ENCODE assay signal across 11 mouse cellular contexts in the genomic region with DNA sequence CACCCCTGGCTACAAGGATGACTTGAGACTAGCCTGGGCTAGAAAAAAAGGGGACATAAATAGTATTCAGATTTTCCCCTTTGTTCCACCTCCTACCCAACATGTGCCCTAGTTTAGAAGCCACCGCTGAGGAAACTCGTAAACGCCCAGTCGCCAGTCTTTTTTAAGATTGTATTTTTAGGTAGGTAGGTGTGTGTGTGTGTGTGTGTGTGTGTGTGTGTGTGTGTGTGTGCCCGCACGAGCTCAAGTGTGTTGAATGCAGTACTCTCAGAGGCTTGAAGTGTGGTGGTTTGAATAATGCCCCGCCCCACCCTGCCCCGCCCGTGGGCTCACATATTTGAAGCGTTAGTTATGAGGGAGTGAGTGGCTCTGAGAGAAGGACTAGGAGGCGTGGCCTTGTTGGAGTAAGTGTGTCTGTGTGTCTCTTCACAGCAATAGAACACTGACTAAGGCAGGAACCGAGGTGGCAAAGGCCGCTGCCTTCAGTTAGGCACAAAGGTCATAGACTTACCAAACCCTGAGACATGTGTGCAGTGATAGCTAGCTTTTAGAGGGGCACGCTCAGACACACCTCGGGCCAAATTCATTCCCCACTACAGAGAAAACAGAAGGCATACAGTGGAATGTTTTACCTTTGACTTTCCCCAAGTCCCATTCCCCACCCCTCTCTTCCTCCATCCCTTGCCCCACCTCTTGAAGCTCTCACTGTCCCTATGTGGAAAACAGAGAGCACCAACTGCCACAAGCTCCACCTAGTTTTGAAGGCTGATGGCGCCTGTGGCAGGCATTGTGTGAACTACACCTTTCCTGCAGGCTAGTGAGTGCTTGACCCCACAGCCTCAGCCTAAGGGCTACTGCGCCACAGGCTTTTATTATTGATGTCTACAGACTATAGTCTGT. TPM values are rescaled to one million over a fixed set of nuclear protein-coding genes. Genes with fewer than 3 reads are reported as not detected.
DNase-seq lines count a peak whose midpoint lies in the region; ATAC-seq lines count a peak whose summit lies in the region.
"Had no signal": no experiment of that assay in that cellular context is flagged by ENCODE, and none has a peak within 500 bp of the region (broad histone marks: within the 10 kb centered on the region; RNA-seq: fewer than 3 reads in every experiment).

No protein-coding gene starts in this region.

- no peak overlapping the region for H3K27ac ChIP-seq in embryonic facial prominence, embryonic 14.5 days (replicated peaks; ENCODE audit: low read depth, low read length)
- H3K27ac ChIP-seq in embryonic facial prominence, embryonic 10.5 days (replicated peaks) = no peak overlapping the region
- H3K27ac ChIP-seq in lung, embryonic 16.5 days (ENCODE audit: low read length) = peak overlapping the region; percentile 80
- H3K27ac ChIP-seq: embryonic facial prominence, embryonic 12.5 days; liver, embryonic 15.5 days had no signal

- 77% methylated on average over 17 of the region's 17 CpGs for WGBS in embryonic facial prominence, embryonic 14.5 days
- WGBS in embryonic facial prominence, embryonic 10.5 days = 81% methylated on average over 17 of the region's 17 CpGs
- 46% methylated on average over 17 of the region's 17 CpGs for WGBS in lung, embryonic 16.5 days

- no peaks in the 10 kb centered on the region for H3K36me3 ChIP-seq in embryonic facial prominence, embryonic 14.5 days (ENCODE audit: control insufficient read depth, insufficient read depth, low read length)
- H3K36me3 ChIP-seq in embryonic facial prominence, embryonic 10.5 days (replicated peaks) = no peaks in the 10 kb centered on the region
- no peaks in the 10 kb centered on the region for H3K36me3 ChIP-seq in lung, embryonic 16.5 days (ENCODE audit: control insufficient read depth, insufficient read depth, low read length)
- H3K36me3 ChIP-seq: embryonic facial prominence, embryonic 12.5 days; liver, embryonic 15.5 days had no signal

- H3K27me3 ChIP-seq in embryonic facial prominence, embryonic 14.5 days (replicated peaks; ENCODE audit: control insufficient read depth, insufficient read depth, low read length) = no peaks in the 10 kb centered on the region
- H3K27me3 ChIP-seq in embryonic facial prominence, embryonic 10.5 days (replicated peaks; ENCODE audit: low read depth, poor library complexity, severe bottlenecking) = no peaks in the 10 kb centered on the region
- H3K27me3 ChIP-seq in lung, embryonic 16.5 days (ENCODE audit: control insufficient read depth, insufficient read depth, low read depth, low read length) = no peaks in the 10 kb centered on the region
- H3K27me3 ChIP-seq: embryonic facial prominence, embryonic 12.5 days; liver, embryonic 15.5 days had no signal

- DNase-seq in embryonic facial prominence, embryonic 14.5 days (ENCODE audit: low spot score) = peak; percentile 19
- no peak for DNase-seq in embryonic facial prominence, embryonic 10.5 days (ENCODE audit: low spot score)
- peak; percentile 70 for DNase-seq in ZHBTc4 (ENCODE audit: low read depth, low spot score)
- peak; percentile 52 for DNase-seq in thymus, postnatal 10 days (ENCODE audit: low spot score in 2 of 2)
- DNase-seq in yolk sac, embryonic 10.5 days (ENCODE audit: low spot score) = no peak
- no peak for DNase-seq in frontal cortex, postnatal 25 days (ENCODE audit: low spot score in 2 of 2)
- no peak for DNase-seq in testis, postnatal 14 days (ENCODE audit: low spot score)
- DNase-seq: kidney, adult 2 months had no signal

- no peaks in the 10 kb centered on the region for H3K4me1 ChIP-seq in embryonic facial prominence, embryonic 14.5 days (ENCODE audit: control insufficient read depth, insufficient read depth, low read length)
- H3K4me1 ChIP-seq in embryonic facial prominence, embryonic 10.5 days = peaks cover 8% of the 10 kb centered on the region
- H3K4me1 ChIP-seq in lung, embryonic 16.5 days (replicated peaks; ENCODE audit: control insufficient read depth, insufficient read depth, low read length) = peaks cover 2% of the 10 kb centered on the region; the same call in 1 of the 2 replicates
- H3K4me1 ChIP-seq: embryonic facial prominence, embryonic 12.5 days; liver, embryonic 15.5 days had no signal

- no peak overlapping the region for H3K9ac ChIP-seq in embryonic facial prominence, embryonic 14.5 days (ENCODE audit: low read depth, low read length)
- no peak overlapping the region for H3K9ac ChIP-seq in lung, embryonic 16.5 days (ENCODE audit: low read length)
- H3K9ac ChIP-seq: embryonic facial prominence, embryonic 12.5 days; liver, embryonic 15.5 days had no signal

- ATAC-seq in embryonic facial prominence, embryonic 14.5 days (ENCODE audit: low read depth) = no peak
- peak; percentile 91 for ATAC-seq in lung, embryonic 16.5 days (ENCODE audit: low read depth)

- H3K9me3 ChIP-seq in embryonic facial prominence, embryonic 14.5 days (ENCODE audit: control insufficient read depth, low read length) = no peaks in the 10 kb centered on the region
- H3K9me3 ChIP-seq in embryonic facial prominence, embryonic 10.5 days = no peaks in the 10 kb centered on the region
- peaks cover 4% of the 10 kb centered on the region; the same call in 1 of the 2 replicates for H3K9me3 ChIP-seq in lung, embryonic 16.5 days (ENCODE audit: control insufficient read depth, low read length)
- H3K9me3 ChIP-seq: embryonic facial prominence, embryonic 12.5 days; liver, embryonic 15.5 days had no signal

- no peak overlapping the region for H3K4me3 ChIP-seq in embryonic facial prominence, embryonic 14.5 days (ENCODE audit: low read depth, low read length)
- H3K4me3 ChIP-seq in embryonic facial prominence, embryonic 10.5 days = no peak overlapping the region
- no peak overlapping the region for H3K4me3 ChIP-seq in lung, embryonic 16.5 days (ENCODE audit: low read length)
- H3K4me3 ChIP-seq: embryonic facial prominence, embryonic 12.5 days; liver, embryonic 15.5 days had no signal

- H3K4me2 ChIP-seq in embryonic facial prominence, embryonic 14.5 days (ENCODE audit: low read depth, low read length) = no peak overlapping the region
- no peak overlapping the region for H3K4me2 ChIP-seq in lung, embryonic 16.5 days (ENCODE audit: low read depth, low read length)
- H3K4me2 ChIP-seq: embryonic facial prominence, embryonic 12.5 days; liver, embryonic 15.5 days had no signal

RNA-seq across cellular contexts. Expression of a gene that starts 45.6 kb away (rescaled TPM):
- polyA plus RNA-seq in embryonic facial prominence, embryonic 14.5 days (2014; fragmentation: Nextera tagmentation; extraction: Ambion mirVana) = 1.1 TPM in 2 replicates
- 1.4 and 1.7 TPM in 2 replicates for polyA plus RNA-seq in embryonic facial prominence, embryonic 10.5 days (2016; fragmentation: Nextera tagmentation; extraction: Ambion mirVana)
- 0.26 and 0.30 TPM in 2 replicates for polyA plus RNA-seq in lung, embryonic 16.5 days (2015; fragmentation: Nextera tagmentation; extraction: Ambion mirVana)

RNA-seq across cellular contexts. Expression of a gene that starts 50.2 kb away (rescaled TPM):
- polyA plus RNA-seq in embryonic facial prominence, embryonic 14.5 days (2014; fragmentation: Nextera tagmentation; extraction: Ambion mirVana) = 39.9 and 48.6 TPM in 2 replicates
- polyA plus RNA-seq in embryonic facial prominence, embryonic 10.5 days (2016; fragmentation: Nextera tagmentation; extraction: Ambion mirVana) = 68.3 and 72.8 TPM in 2 replicates
- 53.1 and 59.9 TPM in 2 replicates for polyA plus RNA-seq in lung, embryonic 16.5 days (2015; fragmentation: Nextera tagmentation; extraction: Ambion mirVana)

Comparison
In these comparisons a context has a peak if more than half of its experiments do, and no peak if none do; other contexts are left out.
1. DNase-seq: peak in embryonic facial prominence, embryonic 14.5 days (single experiment), ZHBTc4 (single experiment) and thymus, postnatal 10 days (2 of 2); none in embryonic facial prominence, embryonic 10.5 days (single experiment), yolk sac, embryonic 10.5 days (single experiment), frontal cortex, postnatal 25 days (0 of 2) and testis, postnatal 14 days (single experiment).